Mouse (Mus musculus): Measurements from ENCODE around the gene Anapc1. TPM values are rescaled to one million over a fixed set of nuclear protein-coding genes. Genes with fewer than 3 reads are reported as not detected.

The Anapc1 gene
- polyA plus RNA-seq, 1 experiment: 26.7 TPM

GRCm38 (mm10) chr2:128613365-128613764 is 73.8 kb downstream of the Anapc1 start:
- H3K4me3 ChIP-seq (replicated peaks; ENCODE audit: control insufficient read depth, low read depth, low read length): no peak overlapping the region
- no peak for TF ChIP-seq CTCF (IDR thresholded peaks at IDR 0.05; ENCODE audit: control insufficient read depth, insufficient read depth, low read length)
- no peak for TF ChIP-seq POLR2A (IDR thresholded peaks at IDR 0.05; ENCODE audit: borderline replicate concordance, control insufficient read depth, low read depth, low read length)
- WGBS: 7% methylated on average over 5 of the region's 5 CpGs
- H3K4me1 ChIP-seq (ENCODE audit: control insufficient read depth, insufficient read depth, low read length): no peaks in the 10 kb centered on the region
- H3K27ac ChIP-seq (ENCODE audit: control insufficient read depth, insufficient read depth, low read depth, low read length, poor library complexity): no peak overlapping the region

GRCm38 (mm10) chr2:128612275-128612674 is 74.9 kb downstream of the Anapc1 start:
- WGBS: 64% methylated on average over 7 of the region's 7 CpGs
- Histone ChIP-seq H3K4me1 (ENCODE audit: control insufficient read depth, insufficient read depth, low read length) (no peaks in the 10 kb centered on the region), H3K4me3 (replicated peaks; ENCODE audit: control insufficient read depth, low read depth, low read length) (no peak overlapping the region), H3K27ac (ENCODE audit: control insufficient read depth, insufficient read depth, low read depth, low read length, poor library complexity) (no peak overlapping the region)
- TF ChIP-seq POLR2A (IDR thresholded peaks at IDR 0.05; ENCODE audit: borderline replicate concordance, control insufficient read depth, low read depth, low read length): no peak
- TF ChIP-seq CTCF (IDR thresholded peaks at IDR 0.05; ENCODE audit: control insufficient read depth, insufficient read depth, low read length): no peak

- 91% methylated on average over 8 of the region's 8 CpGs for WGBS
- Histone ChIP-seq H3K4me1 (ENCODE audit: control insufficient read depth, insufficient read depth, low read length) (no peaks in the 10 kb centered on the region), H3K27ac (ENCODE audit: control insufficient read depth, insufficient read depth, low read depth, low read length, poor library complexity) (no peak overlapping the region), H3K4me3 (replicated peaks; ENCODE audit: control insufficient read depth, low read depth, low read length) (no peak overlapping the region)
- TF ChIP-seq POLR2A (IDR thresholded peaks at IDR 0.05; ENCODE audit: borderline replicate concordance, control insufficient read depth, low read depth, low read length) (no peak), CTCF (IDR thresholded peaks at IDR 0.05; ENCODE audit: control insufficient read depth, insufficient read depth, low read length) (no peak)
Observed at GRCm38 (mm10) chr2:128611178-128611577, 76.0 kb downstream of the Anapc1 start.

GRCm38 (mm10) chr2:128609286-128609685 is 77.9 kb downstream of the Anapc1 start:
- H3K4me3 ChIP-seq (replicated peaks; ENCODE audit: control insufficient read depth, low read depth, low read length): no peak overlapping the region
- H3K27ac ChIP-seq (ENCODE audit: control insufficient read depth, insufficient read depth, low read depth, low read length, poor library complexity): no peak overlapping the region
- TF ChIP-seq CTCF (IDR thresholded peaks at IDR 0.05; ENCODE audit: control insufficient read depth, insufficient read depth, low read length): no peak
- TF ChIP-seq POLR2A (IDR thresholded peaks at IDR 0.05; ENCODE audit: borderline replicate concordance, control insufficient read depth, low read depth, low read length): no peak
- H3K4me1 ChIP-seq (ENCODE audit: control insufficient read depth, insufficient read depth, low read length): no peaks in the 10 kb centered on the region
- WGBS: 81% methylated on average over 5 of the region's 5 CpGs

- Histone ChIP-seq H3K27ac (ENCODE audit: control insufficient read depth, insufficient read depth, low read depth, low read length, poor library complexity) (no peak overlapping the region), H3K4me1 (ENCODE audit: control insufficient read depth, insufficient read depth, low read length) (no peaks in the 10 kb centered on the region), H3K4me3 (replicated peaks; ENCODE audit: control insufficient read depth, low read depth, low read length) (no peak overlapping the region)
- TF ChIP-seq POLR2A (IDR thresholded peaks at IDR 0.05; ENCODE audit: borderline replicate concordance, control insufficient read depth, low read depth, low read length): no peak
- no peak for TF ChIP-seq CTCF (IDR thresholded peaks at IDR 0.05; ENCODE audit: control insufficient read depth, insufficient read depth, low read length)
- 28% methylated on average over 2 of the region's 2 CpGs for WGBS
Observed at GRCm38 (mm10) chr2:128601534-128601933, 85.7 kb downstream of the Anapc1 start.

GRCm38 (mm10) chr2:128592301-128592700 is 94.9 kb downstream of the Anapc1 start:
- 91% methylated on average over 7 of the region's 7 CpGs for WGBS
- Histone ChIP-seq H3K4me1 (ENCODE audit: control insufficient read depth, insufficient read depth, low read length) (no peaks in the 10 kb centered on the region), H3K4me3 (replicated peaks; ENCODE audit: control insufficient read depth, low read depth, low read length) (no peak overlapping the region), H3K27ac (ENCODE audit: control insufficient read depth, insufficient read depth, low read depth, low read length, poor library complexity) (no peak overlapping the region)
- TF ChIP-seq POLR2A (IDR thresholded peaks at IDR 0.05; ENCODE audit: borderline replicate concordance, control insufficient read depth, low read depth, low read length) (no peak), CTCF (IDR thresholded peaks at IDR 0.05; ENCODE audit: control insufficient read depth, insufficient read depth, low read length) (no peak)

GRCm38 (mm10) chr2:128590909-128591308 is 96.3 kb downstream of the Anapc1 start, which contains the start of gene Spdye4c:
Spdye4c (plus strand) TSS chr2:128591209.
- WGBS: 86% methylated on average over 3 of the region's 3 CpGs
- Histone ChIP-seq H3K4me1 (ENCODE audit: control insufficient read depth, insufficient read depth, low read length) (no peaks in the 10 kb centered on the region), H3K27ac (ENCODE audit: control insufficient read depth, insufficient read depth, low read depth, low read length, poor library complexity) (no peak within 1 kb of the TSS), H3K4me3 (replicated peaks; ENCODE audit: control insufficient read depth, low read depth, low read length) (no peak within 1 kb of the TSS)
- no peak for TF ChIP-seq POLR2A (IDR thresholded peaks at IDR 0.05; ENCODE audit: borderline replicate concordance, control insufficient read depth, low read depth, low read length)
- no peak for TF ChIP-seq CTCF (IDR thresholded peaks at IDR 0.05; ENCODE audit: control insufficient read depth, insufficient read depth, low read length)

GRCm38 (mm10) chr2:128582881-128583280 is 104.3 kb downstream of the Anapc1 start:
- WGBS: 80% methylated on average over 5 of the region's 5 CpGs
- TF ChIP-seq POLR2A (IDR thresholded peaks at IDR 0.05; ENCODE audit: borderline replicate concordance, control insufficient read depth, low read depth, low read length) (no peak), CTCF (IDR thresholded peaks at IDR 0.05; ENCODE audit: control insufficient read depth, insufficient read depth, low read length) (no peak)

More at GRCm38 (mm10) chr2:128582881-128583280, 104.3 kb downstream of the Anapc1 start:
- Histone ChIP-seq H3K27ac (ENCODE audit: control insufficient read depth, insufficient read depth, low read depth, low read length, poor library complexity) (no peak overlapping the region), H3K4me1 (ENCODE audit: control insufficient read depth, insufficient read depth, low read length) (no peaks in the 10 kb centered on the region; the same call in 1 of the 2 replicates), H3K4me3 (replicated peaks; ENCODE audit: control insufficient read depth, low read depth, low read length) (no peak overlapping the region)
